Mouse (Mus musculus) thymus, postnatal 4 days (tissue): ENCODE measurements around the gene Sqor.

ENCODE experiments used
- DNase-seq: peaks from one replicate; pipeline ENCODE4 v3.0.0; 2021

Sqor gene

GRCm38 (mm10) chr2:122786167-122786566 is 21.1 kb downstream of the Sqor start:
- no peak for DNase-seq

DNA sequence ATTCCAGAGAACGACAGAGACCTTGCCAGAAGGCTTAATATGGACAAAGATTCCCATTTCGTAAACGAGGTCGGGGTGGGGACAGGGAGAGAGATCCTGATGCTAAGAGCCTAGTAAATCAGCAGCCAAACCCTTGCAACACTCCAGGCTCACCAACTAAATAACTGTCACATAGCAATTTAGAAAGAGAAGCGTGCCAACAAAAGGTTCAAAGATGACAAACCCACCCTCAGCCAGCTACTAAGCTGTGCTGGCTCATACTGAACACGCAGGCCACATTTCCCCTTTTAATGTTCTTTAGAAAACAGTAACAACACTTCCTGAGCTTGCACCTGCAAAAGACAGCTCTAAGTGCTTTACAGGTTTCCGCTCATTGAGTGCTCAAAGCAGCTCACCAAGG is 24.3 kb downstream of the Sqor start:
- peak; percentile 33 for DNase-seq

- DNase-seq = no peak
Measured at GRCm38 (mm10) chr2:122789730-122790129, 24.7 kb downstream of the Sqor start.

DNA sequence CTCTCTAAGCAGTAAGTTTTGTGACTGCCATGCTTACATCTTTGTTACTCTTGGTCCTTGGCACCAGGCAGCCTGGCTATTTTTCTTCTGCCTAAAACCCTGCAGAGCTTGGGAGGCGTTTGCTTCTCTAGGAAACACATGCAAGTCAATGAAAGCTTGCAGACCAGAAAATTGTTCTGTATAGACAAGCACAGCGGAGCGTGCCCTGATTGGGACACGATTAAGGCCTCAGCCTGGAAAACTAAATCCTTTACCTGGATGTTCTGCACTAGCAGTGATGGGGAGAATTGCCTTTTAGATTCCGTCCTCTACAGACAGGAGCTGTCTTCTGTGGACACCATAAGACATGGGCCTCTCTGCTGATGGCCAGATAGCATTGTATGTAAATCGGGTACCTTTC is 39.4 kb downstream of the Sqor start:
- no peak for DNase-seq

DNA sequence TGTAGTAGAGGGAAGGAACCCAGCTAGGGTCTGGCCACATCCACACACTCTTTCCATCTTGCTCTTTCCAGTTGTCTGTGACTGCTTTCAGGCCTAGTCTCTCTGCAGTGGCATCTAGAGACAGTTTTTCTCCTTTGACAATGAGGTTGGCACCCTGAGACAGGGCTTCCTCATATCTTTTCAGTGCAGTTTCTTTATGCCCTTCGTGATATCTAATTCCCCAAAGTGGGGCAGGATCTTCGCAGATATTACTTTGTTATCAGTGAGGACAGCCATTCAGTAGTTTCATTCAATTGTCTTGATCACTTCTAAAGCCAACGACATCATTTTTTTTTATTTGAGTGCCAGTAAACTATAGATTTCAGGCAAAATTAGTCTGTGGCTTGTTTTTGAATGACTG is 41.0 kb downstream of the Sqor start:
- no peak for DNase-seq

DNA sequence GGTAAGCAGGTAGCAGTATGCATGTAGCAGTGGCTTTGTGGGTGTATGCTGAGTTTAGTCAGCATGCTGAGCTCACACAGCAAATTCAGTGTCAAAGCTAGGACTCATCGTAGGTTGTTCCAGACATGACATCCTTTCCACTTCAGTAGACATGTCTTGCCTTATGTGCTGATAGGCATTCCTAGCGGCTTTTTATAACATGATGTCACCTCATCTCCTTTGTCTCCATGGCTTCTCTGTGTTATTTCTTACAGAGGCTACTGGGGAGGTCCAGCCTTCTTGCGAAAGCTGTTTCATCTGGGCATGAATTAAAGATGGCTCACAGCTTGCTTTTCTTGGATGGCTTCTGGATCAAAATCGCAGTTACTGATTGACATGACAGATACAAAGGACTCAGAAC is 44.0 kb downstream of the Sqor start:
- DNase-seq = no peak

DNA sequence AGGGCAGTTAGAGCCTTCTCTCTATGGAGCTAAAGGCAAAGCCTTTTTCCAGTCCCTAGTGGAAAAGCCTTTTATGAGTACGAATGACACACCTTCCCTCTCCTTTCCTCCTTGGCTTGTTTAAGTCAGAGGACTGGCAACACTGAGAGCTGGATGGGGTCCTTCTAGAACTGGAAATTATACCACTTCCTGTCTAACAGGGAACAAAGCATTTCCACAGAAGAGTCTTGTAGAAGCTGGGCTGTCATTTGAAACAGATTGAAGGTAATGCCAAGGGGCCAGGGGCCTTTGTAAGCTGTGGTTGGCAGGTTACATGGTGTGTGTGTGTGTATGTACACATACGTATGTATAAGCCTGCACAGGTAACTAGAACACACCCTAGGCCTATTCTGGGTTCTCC is 51.9 kb downstream of the Sqor start:
- DNase-seq = no peak

DNA sequence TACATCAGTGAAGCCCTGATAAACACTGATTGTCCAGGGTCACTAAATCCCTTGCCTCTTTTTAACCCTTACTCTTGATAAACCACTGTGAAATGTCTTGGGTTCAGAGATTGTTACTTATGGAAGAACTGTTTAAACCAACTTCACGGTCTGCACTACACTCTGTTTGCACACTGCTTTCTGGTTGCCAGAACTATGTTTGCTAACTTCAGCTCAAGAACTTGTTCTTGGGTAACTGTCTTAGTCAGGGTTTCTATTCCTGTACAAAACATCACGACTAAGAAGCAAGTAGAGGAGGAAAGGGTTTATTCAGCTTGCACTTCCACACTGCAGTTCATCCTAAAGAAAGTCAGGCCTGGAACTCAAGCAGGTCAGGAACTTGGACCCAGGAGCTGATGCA is 56.2 kb downstream of the Sqor start:
- DNase-seq = no peak

DNA sequence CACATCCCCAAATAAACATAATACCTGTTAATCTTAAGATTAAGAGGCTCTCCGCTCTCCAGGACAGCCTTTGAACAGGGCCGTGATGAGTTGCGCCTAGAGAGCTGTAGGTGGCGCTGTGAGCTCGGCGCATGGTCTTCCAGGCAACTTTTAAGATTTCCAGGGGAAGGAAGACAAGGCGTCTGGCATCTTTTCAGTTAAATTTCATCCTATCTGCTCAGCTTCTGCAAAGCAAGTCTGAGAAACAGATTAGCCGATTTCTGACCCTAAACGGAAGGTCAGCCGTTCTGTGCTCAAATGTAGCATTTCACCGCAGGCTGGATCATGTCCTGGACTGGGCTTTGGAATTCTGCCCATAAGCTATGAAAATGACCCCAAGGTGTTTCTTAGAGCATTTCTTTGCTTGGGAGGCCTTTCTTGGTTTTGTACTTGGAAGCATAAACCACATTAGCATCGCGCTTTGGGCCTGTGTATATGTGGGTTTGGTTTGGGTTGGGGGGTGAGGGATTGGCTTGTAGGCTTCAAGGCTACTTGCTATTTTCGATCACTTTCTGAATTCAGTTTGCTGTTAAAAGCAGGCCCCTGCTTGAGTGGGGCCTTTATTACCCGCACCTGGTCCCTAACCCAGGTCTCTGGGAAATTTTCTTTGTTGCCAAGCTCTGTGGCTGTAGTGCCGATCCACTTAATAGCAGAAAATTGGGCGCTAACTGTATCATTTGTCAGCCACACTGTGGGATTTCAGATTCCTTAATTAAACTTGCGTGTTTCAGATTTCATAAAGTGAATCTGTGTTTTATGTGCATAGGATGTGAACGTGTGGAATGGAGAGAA is 60.6 kb downstream of the Sqor start:
- peak; percentile 60 for DNase-seq

DNA sequence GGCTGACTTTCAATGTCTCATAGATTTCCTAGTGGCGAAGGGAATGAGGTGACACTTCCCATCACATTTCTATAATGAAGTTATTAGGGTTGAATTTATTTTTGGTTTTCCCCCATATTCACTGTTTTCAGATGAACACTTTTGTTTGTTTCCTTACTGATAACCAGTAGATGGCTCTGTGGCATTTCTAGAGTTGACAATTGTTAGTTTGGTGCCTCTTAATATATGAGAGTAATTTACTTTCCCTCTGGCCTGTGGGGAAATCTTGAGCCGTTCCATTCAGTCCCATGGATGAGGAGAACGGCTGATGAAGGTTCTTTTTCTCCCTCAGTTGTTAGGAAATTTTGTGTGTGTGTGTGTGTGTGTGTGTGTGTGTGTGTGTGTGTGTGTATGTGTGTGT is 61.3 kb downstream of the Sqor start:
- DNase-seq = no peak

GRCm38 (mm10) chr2:122854636-122855035 is 89.6 kb downstream of the Sqor start:
- DNase-seq = no peak

GRCm38 (mm10) chr2:122855354-122855753 is 90.3 kb downstream of the Sqor start:
- no peak for DNase-seq
